9 mouse cellular contexts compared by ENCODE assay signal in genomic region chr7:108944002-108944401, GRCm38 (mm10). TPM values are rescaled to one million over a fixed set of nuclear protein-coding genes. Genes with fewer than 3 reads are reported as not detected.
DNase-seq lines count a peak whose midpoint lies in the region; ATAC-seq and TF ChIP-seq lines count a peak whose summit lies in the region.
"Had no signal": no experiment of that assay in that cellular context is flagged by ENCODE, and none has a peak within 500 bp of the region (broad histone marks: within the 10 kb centered on the region; RNA-seq: fewer than 3 reads in every experiment).

No protein-coding gene starts in this region.

- ATAC-seq in heart, embryonic 11.5 days (replicated peaks; ENCODE audit: insufficient number of reproducible peaks, low FRiP score, low TSS enrichment): no peak
- peak; percentile 77 to 78 for ATAC-seq in hematopoietic stem cell, adult 5-6 weeks (replicated peaks in 1 of 2; ENCODE audit: insufficient read depth in 1 of 2, low FRiP score in 2 of 2, low TSS enrichment in 1 of 2, low read depth in 1 of 2, poor library complexity in 2 of 2, severe bottlenecking in 2 of 2)
- ATAC-seq in midbrain, postnatal 0 days (ENCODE audit: low FRiP score): peak; percentile 64; the same call in 1 of the 2 replicates

- in situ Hi-C loops in ES-E14 (cut with MboI; ENCODE audit: low sequenced_read_pairs in 2 of 2, unreplicated experiment in 2 of 2): no loop called here

- H3K9ac ChIP-seq in heart, embryonic 11.5 days (ENCODE audit: low read depth, low read length): no peak overlapping the region
- H3K9ac ChIP-seq in ES-E14 (ENCODE audit: insufficient read depth, low read depth, low read length, poor library complexity, severe bottlenecking): no peak overlapping the region
- no peak overlapping the region for H3K9ac ChIP-seq in midbrain, postnatal 0 days (replicated peaks; ENCODE audit: low read length, poor library complexity, severe bottlenecking)

- peaks cover 13% of the 10 kb centered on the region for H3K36me3 ChIP-seq in heart, embryonic 11.5 days (ENCODE audit: control insufficient read depth, insufficient read depth, low read length)
- peaks cover 32% of the 10 kb centered on the region for H3K36me3 ChIP-seq in ES-E14 (ENCODE audit: control insufficient read depth, insufficient read depth, low read length, poor library complexity, severe bottlenecking)
- peaks cover 35% of the 10 kb centered on the region for H3K36me3 ChIP-seq in midbrain, postnatal 0 days (ENCODE audit: insufficient read depth, low read length)

- no peaks in the 10 kb centered on the region for H3K9me3 ChIP-seq in heart, embryonic 11.5 days (replicated peaks; ENCODE audit: control insufficient read depth, low read length)
- H3K9me3 ChIP-seq in ES-E14 (ENCODE audit: control insufficient read depth, insufficient read depth, low read depth, low read length): peaks cover 10% of the 10 kb centered on the region
- no peaks in the 10 kb centered on the region for H3K9me3 ChIP-seq in midbrain, postnatal 0 days (ENCODE audit: low read length)

- H3K4me3 ChIP-seq in heart, embryonic 11.5 days (ENCODE audit: low read depth, low read length): no peak overlapping the region
- no peak overlapping the region for H3K4me3 ChIP-seq in ES-E14 (ENCODE audit: insufficient read depth in 1 of 2, low read depth in 1 of 2, low read length in 2 of 2, poor library complexity in 1 of 2, severe bottlenecking in 1 of 2)
- no peak overlapping the region for H3K4me3 ChIP-seq in midbrain, postnatal 0 days (ENCODE audit: low read depth, low read length)

- WGBS in heart, embryonic 11.5 days (ENCODE audit: insufficient replicate concordance): 15% methylated on average over 2 of the region's 2 CpGs
- 2% methylated on average over 2 of the region's 2 CpGs for WGBS in midbrain, postnatal 0 days

- no peak overlapping the region for H3K27ac ChIP-seq in heart, embryonic 11.5 days (ENCODE audit: low read depth, low read length)
- H3K27ac ChIP-seq in ES-E14 (ENCODE audit: insufficient read depth, low read depth, low read length, poor library complexity, severe bottlenecking): no peak overlapping the region
- H3K27ac ChIP-seq in midbrain, postnatal 0 days (ENCODE audit: low read depth, low read length): no peak overlapping the region

- no peak overlapping the region for H3K4me2 ChIP-seq in heart, embryonic 11.5 days
- no peak overlapping the region for H3K4me2 ChIP-seq in midbrain, postnatal 0 days (ENCODE audit: low read depth, low read length, poor library complexity, severe bottlenecking)

- peak; percentile 88 for TF ChIP-seq CTCF in midbrain, postnatal 0 days (IDR thresholded peaks at IDR 0.05)

- no peaks in the 10 kb centered on the region for H3K4me1 ChIP-seq in heart, embryonic 11.5 days (ENCODE audit: control insufficient read depth, insufficient read depth, low read length)
- H3K4me1 ChIP-seq in ES-E14 (ENCODE audit: control insufficient read depth in 2 of 2, insufficient read depth in 2 of 2, low read length in 2 of 2, poor library complexity in 1 of 2): peaks cover 0 to 3% of the 10 kb centered on the region in 2 experiments; a peak in 1 of 4 replicates
- H3K4me1 ChIP-seq in midbrain, postnatal 0 days (ENCODE audit: insufficient read depth, low read length): no peaks in the 10 kb centered on the region

- peak; percentile 36 for DNase-seq in heart, adult 8-10 months (ENCODE audit: low spot score)
- DNase-seq in ES-E14 (ENCODE audit: low read depth, low spot score) (peak; percentile 54), liver (peak; percentile 51)
- peak; percentile 52 for DNase-seq in cerebellum, adult 9-11 months
- DNase-seq in midbrain, postnatal 0 days (ENCODE audit: low spot score): peak; percentile 65
- no peak for DNase-seq in urinary bladder, postnatal 10 days (ENCODE audit: low spot score)

- H3K27me3 ChIP-seq in heart, embryonic 11.5 days (ENCODE audit: control insufficient read depth, insufficient read depth, low read length): peaks cover under 1% of the 10 kb centered on the region; the same call in 1 of the 2 replicates
- no peaks in the 10 kb centered on the region for H3K27me3 ChIP-seq in midbrain, postnatal 0 days (ENCODE audit: insufficient read depth, low read length)

TF ChIP-seq in ES-E14, 5 proteins besides CTCF, POLR2A, EP300 and RAD21:
- no peak for TF ChIP-seq ZNF384 (IDR thresholded peaks at IDR 0.05; ENCODE audit: low read depth, low read length)
- no peak for TF ChIP-seq MAFK (IDR thresholded peaks at IDR 0.05; ENCODE audit: insufficient read depth, low read depth, low read length)
- no peak for TF ChIP-seq ZC3H11A (IDR thresholded peaks at IDR 0.05; ENCODE audit: borderline replicate concordance, low read depth, low read length)
- TF ChIP-seq HCFC1 (IDR thresholded peaks at IDR 0.05; ENCODE audit: borderline replicate concordance, insufficient read depth, low read length): no peak
- no peak for TF ChIP-seq CHD2 (IDR thresholded peaks at IDR 0.05; ENCODE audit: low read depth, low read length)

RNA-seq across cellular contexts. Expression of gene Tub, which starts 6.1 kb away (rescaled TPM):
- total RNA-seq in heart, adult 8-10 months (2022): under 1 TPM; 0.08 to 0.28 (median 0.18) TPM
- 0.45 and 0.63 TPM in 2 replicates for polyA plus RNA-seq in heart, embryonic 11.5 days (2014; fragmentation: Nextera tagmentation; extraction: Ambion mirVana)
- 3.3 and 5.1 TPM in 2 replicates for total RNA-seq in ES-E14 (2012; rRNA removed)
- total RNA-seq in hematopoietic stem cell, adult 5-6 weeks (2017): not detected in 2 replicates
- 159 and 207 TPM in 2 replicates for total RNA-seq in midbrain, postnatal 0 days (2014; rRNA removed)
- polyA plus RNA-seq in midbrain, postnatal 0 days (2015; fragmentation: Nextera tagmentation; extraction: Ambion mirVana): 42.8 and 44.3 TPM in 2 replicates

RNA-seq across cellular contexts. Expression of gene Eif3f, which starts 9.8 kb away (rescaled TPM):
- total RNA-seq in heart, adult 8-10 months (2022): 10 to 100 TPM; 81.4 to 89.7 (median 83.2) TPM
- 54.7 and 66.0 TPM in 2 replicates for polyA plus RNA-seq in heart, embryonic 11.5 days (2014; fragmentation: Nextera tagmentation; extraction: Ambion mirVana)
- 99.7 and 115 TPM in 2 replicates for total RNA-seq in ES-E14 (2012; rRNA removed)
- total RNA-seq in hematopoietic stem cell, adult 5-6 weeks (2017): 66.9 and 85.4 TPM in 2 replicates
- 121 TPM in 2 replicates for total RNA-seq in midbrain, postnatal 0 days (2014; rRNA removed)
- polyA plus RNA-seq in midbrain, postnatal 0 days (2015; fragmentation: Nextera tagmentation; extraction: Ambion mirVana): 73.9 and 77.8 TPM in 2 replicates

RNA-seq across cellular contexts. Expression of gene Nlrp10, which starts 14.0 kb away (rescaled TPM):
- 10 to 100 TPM; 20.3 to 24.5 (median 21.4) TPM for total RNA-seq in heart, adult 8-10 months (2022)
- 5.2 and 5.6 TPM in 2 replicates for polyA plus RNA-seq in heart, embryonic 11.5 days (2014; fragmentation: Nextera tagmentation; extraction: Ambion mirVana)
- 0.04 TPM in 1 of 2 replicates, not detected in the other for total RNA-seq in ES-E14 (2012; rRNA removed)
- total RNA-seq in hematopoietic stem cell, adult 5-6 weeks (2017): 7.6 and 8.3 TPM in 2 replicates
- total RNA-seq in midbrain, postnatal 0 days (2014; rRNA removed): 0.22 TPM in 1 of 2 replicates, not detected in the other
- not detected in 2 replicates for polyA plus RNA-seq in midbrain, postnatal 0 days (2015; fragmentation: Nextera tagmentation; extraction: Ambion mirVana)

RNA-seq across cellular contexts. Expression of gene Olfr519, which starts 49.8 kb away (rescaled TPM):
- total RNA-seq in heart, adult 8-10 months (2022): not detected
- polyA plus RNA-seq in heart, embryonic 11.5 days (2014; fragmentation: Nextera tagmentation; extraction: Ambion mirVana): not detected in 2 replicates
- not detected in 2 replicates for total RNA-seq in ES-E14 (2012; rRNA removed)
- not detected in 2 replicates for total RNA-seq in hematopoietic stem cell, adult 5-6 weeks (2017)
- not detected in 2 replicates for total RNA-seq in midbrain, postnatal 0 days (2014; rRNA removed)
- polyA plus RNA-seq in midbrain, postnatal 0 days (2015; fragmentation: Nextera tagmentation; extraction: Ambion mirVana): not detected in 2 replicates
- total RNA-seq: left cerebral cortex, postnatal 36 days had no signal

RNA-seq across cellular contexts. Expression of gene Olfr518, which starts 59.2 kb away (rescaled TPM):
- total RNA-seq in heart, adult 8-10 months (2022): not detected
- not detected in 2 replicates for polyA plus RNA-seq in heart, embryonic 11.5 days (2014; fragmentation: Nextera tagmentation; extraction: Ambion mirVana)
- total RNA-seq in ES-E14 (2012; rRNA removed): not detected in 2 replicates
- total RNA-seq in hematopoietic stem cell, adult 5-6 weeks (2017): not detected in 2 replicates
- total RNA-seq in midbrain, postnatal 0 days (2014; rRNA removed): not detected in 2 replicates
- not detected in 2 replicates for polyA plus RNA-seq in midbrain, postnatal 0 days (2015; fragmentation: Nextera tagmentation; extraction: Ambion mirVana)
- total RNA-seq: left cerebral cortex, postnatal 36 days had no signal

Comparison
In these comparisons a context has a peak if more than half of its experiments do, and no peak if none do; other contexts are left out.
1. RNA of gene Tub, which starts 6.1 kb away (total RNA-seq): 159 to 207 TPM in midbrain, postnatal 0 days; 3.3 to 5.1 TPM in ES-E14, 0.08 to 0.28 TPM in heart, adult 8-10 months and not detected in hematopoietic stem cell, adult 5-6 weeks; every median in the first group is over 10 times any median in the second.